Mouse (Mus musculus): Measurements from ENCODE around the gene Sdhd. TPM values are rescaled to one million over a fixed set of nuclear protein-coding genes. Genes with fewer than 3 reads are reported as not detected.
A peak's percentile ranks its signal among the peaks of the same experiment; 100 is the strongest.

The Sdhd gene
- polyA plus RNA-seq, 1 experiment = 114 TPM

DNA sequence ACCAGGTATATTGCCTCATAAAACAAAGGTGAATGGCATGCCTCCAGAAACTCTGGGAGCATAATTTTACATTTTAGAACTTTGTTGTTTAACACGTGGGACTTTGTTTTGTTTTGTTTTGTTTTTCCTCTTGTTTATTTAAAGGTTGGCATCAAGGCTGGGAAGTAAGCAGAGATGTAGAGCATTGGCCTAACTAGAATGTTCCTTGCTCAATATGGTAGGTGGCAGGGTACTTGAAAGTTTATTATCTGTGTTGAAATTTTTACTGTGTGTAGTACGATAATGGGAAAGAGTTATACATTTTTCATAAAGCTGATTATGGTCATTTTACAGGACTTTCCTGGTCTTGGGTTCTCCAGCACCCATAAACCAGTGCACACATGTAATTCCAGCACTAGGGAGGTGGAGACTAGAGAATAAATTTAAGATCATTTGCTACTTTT lies 41.7 kb downstream of the Sdhd start:
- TF ChIP-seq POLR2A (IDR thresholded peaks at IDR 0.05; ENCODE audit: borderline replicate concordance, extremely low read depth, low read depth, low read length) (no peak), CTCF (IDR thresholded peaks at IDR 0.05; ENCODE audit: insufficient read depth, low read length) (no peak)
- no peak overlapping the region for H3K4me3 ChIP-seq (replicated peaks; ENCODE audit: extremely low read depth, low read depth, low read length)
- no peaks in the 10 kb centered on the region for H3K4me1 ChIP-seq (ENCODE audit: control insufficient read depth, insufficient read depth, low read length)
- no peak for DNase-seq
- WGBS = 68% methylated on average over 2 of the region's 2 CpGs

DNA sequence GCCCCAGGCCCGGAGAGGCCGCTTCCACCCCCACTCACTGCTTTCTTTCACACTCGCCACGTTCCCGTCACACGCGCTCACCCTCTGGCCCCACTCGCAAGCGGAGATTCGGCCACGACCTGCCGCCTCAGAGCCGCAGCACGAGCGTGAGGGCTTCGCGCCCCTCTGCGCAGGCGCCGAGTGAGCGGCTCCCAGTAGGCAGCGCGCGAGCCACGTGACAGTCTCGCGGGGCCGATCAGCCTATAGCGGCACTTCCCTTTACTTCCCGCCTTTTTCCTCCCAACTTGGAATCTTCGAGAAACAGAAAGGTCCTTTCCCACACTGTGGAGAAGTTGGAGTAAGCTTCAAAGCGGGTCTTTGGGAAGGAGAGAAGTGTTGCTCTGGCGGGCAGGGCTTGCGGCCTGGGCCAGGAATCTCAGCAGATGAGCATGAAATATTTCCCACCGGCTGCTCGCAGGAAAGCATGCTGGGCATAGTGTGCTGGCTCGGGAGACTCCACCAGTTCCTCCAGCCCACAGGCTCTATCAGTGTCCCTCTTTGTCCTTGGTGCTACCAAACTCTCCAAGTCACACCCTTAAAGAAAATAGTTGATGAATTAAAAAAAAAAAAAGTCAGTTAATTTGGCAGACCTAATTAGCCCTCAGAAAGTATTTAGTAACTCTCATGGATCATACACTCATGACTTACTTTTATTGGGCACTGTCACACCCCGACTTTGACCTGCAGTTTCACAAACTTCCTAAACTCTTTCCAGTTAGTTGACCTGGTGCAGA lies 42.3 kb downstream of the Sdhd start, which contains the start of gene Tex12:
Gene Tex12, minus strand, starts transcription at position 181 of the 773 bp plus-strand sequence.
- WGBS = 86% methylated on average over 38 of the region's 38 CpGs
- no peak for DNase-seq

DNA sequence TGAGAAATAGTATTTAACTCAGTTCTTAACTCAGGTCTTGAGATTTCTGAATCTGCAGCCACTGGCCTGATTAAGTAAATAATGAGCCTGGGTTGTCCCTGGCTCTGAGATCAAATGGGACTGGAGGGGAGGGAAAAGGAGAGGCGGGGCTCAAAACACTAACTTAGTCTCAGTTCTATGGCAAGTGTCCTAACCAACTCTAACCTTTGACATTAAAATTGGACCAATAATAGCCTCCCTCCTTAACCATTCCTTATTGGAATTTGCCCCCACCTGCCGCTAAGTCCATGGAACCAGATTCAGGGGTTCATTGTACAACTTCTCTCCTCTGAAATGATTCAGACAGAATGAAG lies 48.5 kb downstream of the Sdhd start, which contains the start of gene Bco2:
Gene Bco2, minus strand, starts transcription at position 88 of the 353 bp plus-strand sequence.
- WGBS = 28% methylated on average over 2 of the region's 2 CpGs
- H3K4me3 ChIP-seq (replicated peaks; ENCODE audit: extremely low read depth, low read depth, low read length) = peak within 1 kb of the TSS; percentile 54
- no peak for TF ChIP-seq CTCF (IDR thresholded peaks at IDR 0.05; ENCODE audit: insufficient read depth, low read length)
- TF ChIP-seq POLR2A (IDR thresholded peaks at IDR 0.05; ENCODE audit: borderline replicate concordance, extremely low read depth, low read depth, low read length) = no peak
- DNase-seq = no peak
- H3K4me1 ChIP-seq (ENCODE audit: control insufficient read depth, insufficient read depth, low read length) = no peaks in the 10 kb centered on the region; the same call in 1 of the 2 replicates

More for the DNA sequence above, 42.3 kb downstream of the Sdhd start, which contains the start of gene Tex12:
- no peak within 1 kb of the TSS for H3K4me3 ChIP-seq (replicated peaks; ENCODE audit: extremely low read depth, low read depth, low read length)
- no peaks in the 10 kb centered on the region for H3K4me1 ChIP-seq (ENCODE audit: control insufficient read depth, insufficient read depth, low read length)
- TF ChIP-seq CTCF (IDR thresholded peaks at IDR 0.05; ENCODE audit: insufficient read depth, low read length) (no peak), POLR2A (IDR thresholded peaks at IDR 0.05; ENCODE audit: borderline replicate concordance, extremely low read depth, low read depth, low read length) (no peak)

DNA sequence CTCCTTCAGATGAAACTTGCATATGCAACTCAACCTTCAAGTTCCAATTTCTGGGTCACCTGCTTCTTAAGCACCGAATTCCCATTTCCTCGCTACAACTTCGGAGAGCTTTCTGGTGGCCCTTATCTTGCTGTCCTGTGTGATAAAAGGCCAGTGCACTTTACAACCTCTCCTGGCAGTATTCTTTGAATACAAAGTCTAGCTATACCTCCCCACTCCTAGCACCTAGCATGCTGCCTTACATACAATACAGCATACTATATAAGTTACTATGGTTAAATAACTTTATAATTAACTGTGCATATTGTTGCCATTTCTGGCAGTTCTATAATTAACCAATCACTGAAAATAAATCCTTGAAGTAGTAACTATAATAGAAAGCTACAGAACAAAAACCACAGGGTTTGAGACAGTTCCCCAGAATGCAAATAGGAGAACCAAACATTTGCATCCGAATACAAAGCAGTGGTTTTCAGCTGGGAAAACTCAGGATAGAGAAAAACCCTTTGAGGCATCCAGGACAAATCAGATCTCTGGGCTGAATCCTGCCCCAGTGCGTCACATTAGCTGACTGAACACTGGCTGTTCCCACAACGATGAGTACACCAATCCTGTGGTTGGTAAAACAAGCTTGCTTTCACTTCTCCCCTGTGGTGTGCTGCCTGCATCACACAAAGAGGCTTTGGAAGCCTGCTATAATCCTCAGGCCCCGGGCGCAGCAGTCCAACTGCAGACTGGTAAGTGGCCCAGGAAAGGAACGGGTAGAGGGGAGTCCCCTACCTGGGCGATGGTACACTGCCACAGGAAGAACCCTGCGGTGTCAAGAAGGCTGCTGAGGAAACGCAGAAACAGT lies 49.1 kb downstream of the Sdhd start, which contains the start of gene Il18:
Gene Il18, plus strand, starts transcription at position 587 of the 853 bp plus-strand sequence.
- DNase-seq = peak; percentile 34
- Histone ChIP-seq H3K4me3 (replicated peaks; ENCODE audit: extremely low read depth, low read depth, low read length) (peak within 1 kb of the TSS; percentile 54), H3K4me1 (ENCODE audit: control insufficient read depth, insufficient read depth, low read length) (no peaks in the 10 kb centered on the region; the same call in 1 of the 2 replicates)
- WGBS = 31% methylated on average over 12 of the region's 12 CpGs
- no peak for TF ChIP-seq CTCF (IDR thresholded peaks at IDR 0.05; ENCODE audit: insufficient read depth, low read length)

DNA sequence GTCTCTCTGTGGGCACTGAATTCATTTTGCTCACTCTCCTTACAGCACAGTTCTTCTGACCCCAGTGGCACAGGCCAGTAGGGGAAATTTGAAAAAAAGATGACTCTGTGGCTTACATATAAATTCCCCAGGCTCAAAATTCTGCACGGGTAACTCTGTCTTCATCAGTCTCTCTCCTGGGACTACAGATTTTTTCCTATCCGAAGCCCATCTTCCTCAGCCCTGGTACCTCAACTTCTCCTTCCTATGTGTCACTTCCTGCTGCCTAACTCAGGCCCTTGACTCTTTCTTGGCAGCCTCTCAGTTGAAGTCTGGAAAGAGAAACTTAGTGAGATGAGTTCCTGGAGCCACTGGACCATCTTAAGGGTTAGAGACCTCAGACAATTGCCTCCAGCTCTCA lies 50.1 kb downstream of the Sdhd start:
- WGBS = 54% methylated on average over 2 of the region's 2 CpGs
- Histone ChIP-seq H3K4me3 (replicated peaks; ENCODE audit: extremely low read depth, low read depth, low read length) (no peak overlapping the region), H3K4me1 (ENCODE audit: control insufficient read depth, insufficient read depth, low read length) (no peaks in the 10 kb centered on the region; the same call in 1 of the 2 replicates)
- no peak for DNase-seq
- TF ChIP-seq POLR2A (IDR thresholded peaks at IDR 0.05; ENCODE audit: borderline replicate concordance, extremely low read depth, low read depth, low read length) = no peak
- no peak for TF ChIP-seq CTCF (IDR thresholded peaks at IDR 0.05; ENCODE audit: insufficient read depth, low read length)

DNA sequence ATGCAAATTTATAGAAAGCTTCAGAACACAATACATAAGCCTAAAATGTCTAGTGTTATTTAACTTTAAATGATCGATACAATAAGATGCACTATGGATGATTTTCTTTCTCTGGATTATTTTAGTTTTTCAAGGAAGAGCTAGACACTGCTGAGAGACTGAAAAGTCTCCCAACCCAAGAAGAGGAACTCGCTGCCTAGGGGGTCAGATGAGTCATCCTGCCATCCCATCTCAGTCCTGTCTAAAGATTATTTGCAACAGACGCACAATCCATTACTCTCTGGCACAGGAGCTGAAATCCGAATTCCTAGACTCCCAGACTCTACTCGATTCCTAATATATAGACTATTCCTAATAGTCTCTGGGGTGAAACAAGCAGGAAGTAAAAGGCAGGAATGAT lies 51.4 kb downstream of the Sdhd start:
- 53% methylated on average over 5 of the region's 5 CpGs for WGBS
- no peak for DNase-seq
- no peak for TF ChIP-seq POLR2A (IDR thresholded peaks at IDR 0.05; ENCODE audit: borderline replicate concordance, extremely low read depth, low read depth, low read length)
- no peak for TF ChIP-seq CTCF (IDR thresholded peaks at IDR 0.05; ENCODE audit: insufficient read depth, low read length)
- Histone ChIP-seq H3K4me1 (ENCODE audit: control insufficient read depth, insufficient read depth, low read length) (no peaks in the 10 kb centered on the region; the same call in 1 of the 2 replicates), H3K4me3 (replicated peaks; ENCODE audit: extremely low read depth, low read depth, low read length) (no peak overlapping the region)

DNA sequence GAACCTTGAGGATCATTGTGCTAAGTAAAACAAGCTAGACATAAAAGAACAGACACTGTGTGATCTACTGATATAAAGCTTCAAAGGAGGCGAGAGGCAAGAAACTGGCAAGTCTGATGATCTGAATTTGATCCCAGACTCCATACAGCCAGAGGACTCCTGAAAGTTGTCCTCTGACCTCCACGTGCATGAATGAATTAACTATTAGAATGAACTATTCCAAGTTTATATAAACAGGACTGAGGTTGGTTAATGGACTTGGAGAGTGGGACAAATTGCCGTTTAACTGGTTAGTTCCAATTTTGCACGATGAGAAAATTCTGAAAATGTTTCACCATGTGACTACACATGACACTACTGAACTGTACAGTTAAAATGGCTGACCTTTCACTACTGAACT lies 54.7 kb downstream of the Sdhd start:
- WGBS = 59% methylated on average over 4 of the region's 4 CpGs
- H3K4me3 ChIP-seq (replicated peaks; ENCODE audit: extremely low read depth, low read depth, low read length) = no peak overlapping the region
- no peak for DNase-seq
- TF ChIP-seq POLR2A (IDR thresholded peaks at IDR 0.05; ENCODE audit: borderline replicate concordance, extremely low read depth, low read depth, low read length) (no peak), CTCF (IDR thresholded peaks at IDR 0.05; ENCODE audit: insufficient read depth, low read length) (no peak)
- H3K4me1 ChIP-seq (ENCODE audit: control insufficient read depth, insufficient read depth, low read length) = no peaks in the 10 kb centered on the region; the same call in 1 of the 2 replicates

DNA sequence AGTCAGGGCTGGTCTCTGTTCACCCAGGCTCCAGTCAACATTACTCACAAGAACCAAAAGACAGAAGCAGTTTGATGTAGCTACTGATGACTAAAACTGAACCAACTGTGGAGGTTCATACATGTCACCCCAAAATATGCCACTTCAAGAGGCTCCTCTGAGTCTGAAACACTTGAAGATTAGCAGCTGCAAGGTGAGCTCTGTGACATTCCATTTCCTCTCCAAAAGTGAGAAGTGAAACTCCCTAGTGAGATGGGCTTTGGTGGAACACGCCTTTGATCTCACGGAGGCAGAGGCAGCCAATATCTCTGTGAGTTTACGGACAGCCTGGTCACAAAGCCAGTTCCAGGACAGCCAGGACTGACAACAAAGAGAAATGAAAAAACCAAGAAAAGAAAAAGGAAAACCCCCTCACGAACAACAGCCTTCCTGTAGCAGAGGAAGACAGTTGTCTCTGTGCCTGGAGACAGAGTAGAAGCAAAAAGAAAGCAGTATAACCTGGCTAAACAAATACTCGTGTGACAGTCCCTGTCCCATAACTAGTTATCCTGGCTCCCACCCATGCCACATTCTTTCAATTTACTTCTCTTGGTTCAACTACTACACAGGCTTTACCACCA lies 55.6 kb downstream of the Sdhd start:
- no peaks in the 10 kb centered on the region for H3K4me1 ChIP-seq (ENCODE audit: control insufficient read depth, insufficient read depth, low read length)
- WGBS = 20% methylated on average over 5 of the region's 5 CpGs
- TF ChIP-seq CTCF (IDR thresholded peaks at IDR 0.05; ENCODE audit: insufficient read depth, low read length) (no peak), POLR2A (IDR thresholded peaks at IDR 0.05; ENCODE audit: borderline replicate concordance, extremely low read depth, low read depth, low read length) (no peak)
- no peak for DNase-seq
- no peak overlapping the region for H3K4me3 ChIP-seq (replicated peaks; ENCODE audit: extremely low read depth, low read depth, low read length)

Other genes starting within 250 kb of the Sdhd start
- 53.4 and 55.7 TPM in 2 replicates for gene Plet1, start 109.3 kb downstream of the Sdhd start, polyA plus RNA-seq (2012; rRNA removed)
- gene Pts, start 75.1 kb downstream of the Sdhd start, polyA plus RNA-seq (2012; rRNA removed) = 30.6 and 33.1 TPM in 2 replicates
- gene Il18, start 49.0 kb downstream of the Sdhd start, polyA plus RNA-seq (2012; rRNA removed) = 10.1 and 17.4 TPM in 2 replicates
- 0.53 and 0.70 TPM in 2 replicates for gene Bco2, start 48.6 kb downstream of the Sdhd start, polyA plus RNA-seq (2012; rRNA removed)
- gene Tex12, start 42.5 kb downstream of the Sdhd start, polyA plus RNA-seq (2012; rRNA removed) = not detected in 2 replicates
- gene Timm8b, start 98 bp upstream of the Sdhd start, polyA plus RNA-seq (2012; rRNA removed) = 80.5 and 90.8 TPM in 2 replicates
- gene Pih1d2, start 13.5 kb upstream of the Sdhd start, polyA plus RNA-seq (2012; rRNA removed) = 2.7 and 3.7 TPM in 2 replicates
- 5.3 and 6.3 TPM in 2 replicates for gene Nkapd1, start 13.7 kb upstream of the Sdhd start, polyA plus RNA-seq (2012; rRNA removed)
- 13.2 and 20.5 TPM in 2 replicates for gene Dlat, start 56.0 kb upstream of the Sdhd start, polyA plus RNA-seq (2012; rRNA removed)
- 7.1 and 9.9 TPM in 2 replicates for gene Dixdc1, start 135.7 kb upstream of the Sdhd start, polyA plus RNA-seq (2012; rRNA removed)
- 14.1 and 23.5 TPM in 2 replicates for gene 2310030G06Rik, start 142.7 kb upstream of the Sdhd start, polyA plus RNA-seq (2012; rRNA removed)
- gene Cryab, start 147.5 kb upstream of the Sdhd start, polyA plus RNA-seq (2012; rRNA removed) = 405 and 528 TPM in 2 replicates
- gene Hspb2, start 148.5 kb upstream of the Sdhd start, polyA plus RNA-seq (2012; rRNA removed) = 65.3 and 88.6 TPM in 2 replicates
- 3.8 and 5.0 TPM in 2 replicates for gene Fdxacb1, start 164.4 kb upstream of the Sdhd start, polyA plus RNA-seq (2012; rRNA removed)
- gene Alg9, start 171.2 kb upstream of the Sdhd start, polyA plus RNA-seq (2012; rRNA removed) = 17.1 and 20.1 TPM in 2 replicates
- 46.1 and 59.7 TPM in 2 replicates for gene 1110032A03Rik, start 171.7 kb upstream of the Sdhd start, polyA plus RNA-seq (2012; rRNA removed)
- 6.8 and 12.5 TPM in 2 replicates for gene Ppp2r1b, start 241.5 kb upstream of the Sdhd start, polyA plus RNA-seq (2012; rRNA removed)